Mouse (Mus musculus): ENCODE data around the gene Adgre5. TPM values are rescaled to one million over a fixed set of nuclear protein-coding genes. Genes with fewer than 3 reads are reported as not detected.

The Adgre5 gene
- total and polyA plus RNA-seq, 3 experiments = 0.54 to 23.6 (median 3.7) TPM

GRCm38 (mm10) chr8:83714676-83715030 is 26.5 kb downstream of the Adgre5 start:
- dilution Hi-C loops (cut with MboI; ENCODE audit: extremely low pct_ligation_motif_present, extremely low pct_unique_long_range_greater_than_20kb, low sequenced_read_pairs) = no loop called here
- Histone ChIP-seq H3K36me3 (replicated peaks in 1 of 2; ENCODE audit: control insufficient read depth in 1 of 2, insufficient read depth in 1 of 2, low read length in 1 of 2) (peaks cover 7 to 22% of the 10 kb centered on the region in 2 experiments), H3K27me3 (replicated peaks) (no peaks in the 10 kb centered on the region), H3K27ac (ENCODE audit: insufficient read depth, low read depth) (no peak overlapping the region), H3K9me3 (replicated peaks; ENCODE audit: low read length) (no peaks in the 10 kb centered on the region), H3K4me2 (ENCODE audit: insufficient read depth, low read depth, poor library complexity, severe bottlenecking) (0 out of 2 replicates have a peak overlapping the region, but pooled peaks have one; percentile 3), H3K9ac (ENCODE audit: insufficient read depth, low read depth) (no peak overlapping the region), H3K79me2 (replicated peaks; ENCODE audit: control insufficient read depth, extremely low read depth, insufficient read depth, poor library complexity, severe bottlenecking) (peaks cover 43% of the 10 kb centered on the region), H3K4me1 (ENCODE audit: control insufficient read depth in 1 of 2, insufficient read depth in 2 of 2) (peaks cover 10 to 32% of the 10 kb centered on the region in 2 experiments), H3K4me3 (replicated peaks in 1 of 3; ENCODE audit: low read depth in 2 of 3, low read length in 2 of 3, poor library complexity in 1 of 3) (peak overlapping the region in 1 of 3 experiments; percentile 66)
- DNase-seq (ENCODE audit: extremely low read depth) = no peak
- TF ChIP-seq POLR2AphosphoS2 (IDR thresholded peaks at IDR 0.05; ENCODE audit: low read depth, low read length) = no peak
- no peak for TF ChIP-seq RAD21 (IDR thresholded peaks at IDR 0.05; ENCODE audit: low read depth, low read length)
- TF ChIP-seq POLR2A (IDR thresholded peaks at IDR 0.05; ENCODE audit: low read depth, low read length) = no peak
- TF ChIP-seq USF2 (conservative IDR thresholded peaks at IDR 0.05; ENCODE audit: low read depth, low read length) = no peak
- TF ChIP-seq CHD1 (IDR thresholded peaks at IDR 0.05; ENCODE audit: low read depth, low read length) = no peak
- no peak for TF ChIP-seq UBTF (IDR thresholded peaks at IDR 0.05; ENCODE audit: low read depth, low read length)
- TF ChIP-seq JUND (conservative IDR thresholded peaks at IDR 0.05; ENCODE audit: low read depth, low read length) = no peak
- TF ChIP-seq MAX (IDR thresholded peaks at IDR 0.05; ENCODE audit: low read length) = peak; percentile 37; the same call in 1 of the 2 replicates
- in situ Hi-C loops (cut with MboI; ENCODE audit: low pct_ligation_motif_present, low pct_unique_long_range_greater_than_20kb, low sequenced_read_pairs) = no loop called here

GRCm38 (mm10) chr8:83707554-83707953 is 33.6 kb downstream of the Adgre5 start:
- Histone ChIP-seq H3K27ac (ENCODE audit: insufficient read depth, low read depth) (no peak overlapping the region), H3K9me3 (replicated peaks; ENCODE audit: low read length) (no peaks in the 10 kb centered on the region), H3K79me2 (replicated peaks; ENCODE audit: control insufficient read depth, extremely low read depth, insufficient read depth, poor library complexity, severe bottlenecking) (no peaks in the 10 kb centered on the region), H3K27me3 (replicated peaks) (no peaks in the 10 kb centered on the region), H3K4me2 (ENCODE audit: insufficient read depth, low read depth, poor library complexity, severe bottlenecking) (no peak overlapping the region), H3K4me1 (ENCODE audit: control insufficient read depth in 1 of 2, insufficient read depth in 2 of 2) (no peaks in the 10 kb centered on the region), H3K4me3 (replicated peaks in 1 of 3; ENCODE audit: low read depth in 2 of 3, low read length in 2 of 3, poor library complexity in 1 of 3) (no peak overlapping the region), H3K9ac (ENCODE audit: insufficient read depth, low read depth) (no peak overlapping the region), H3K36me3 (replicated peaks in 1 of 2; ENCODE audit: control insufficient read depth in 1 of 2, insufficient read depth in 1 of 2, low read length in 1 of 2) (no peaks in the 10 kb centered on the region)
- dilution Hi-C loops (cut with MboI; ENCODE audit: extremely low pct_ligation_motif_present, extremely low pct_unique_long_range_greater_than_20kb, low sequenced_read_pairs) = no loop called here
- in situ Hi-C loops (cut with MboI; ENCODE audit: low pct_ligation_motif_present, low pct_unique_long_range_greater_than_20kb, low sequenced_read_pairs) = no loop called here
- DNase-seq (ENCODE audit: extremely low read depth) = no peak
- no peak for TF ChIP-seq MAX (IDR thresholded peaks at IDR 0.05; ENCODE audit: low read length)
- no peak for TF ChIP-seq TCF12 (IDR thresholded peaks at IDR 0.05; ENCODE audit: low read depth, low read length)
- TF ChIP-seq CHD2 (IDR thresholded peaks at IDR 0.05; ENCODE audit: low read length) = no peak
- no peak for TF ChIP-seq USF2 (conservative IDR thresholded peaks at IDR 0.05; ENCODE audit: low read depth, low read length)
- TF ChIP-seq JUND (conservative IDR thresholded peaks at IDR 0.05; ENCODE audit: low read depth, low read length) = no peak
- no peak for TF ChIP-seq MYC (IDR thresholded peaks at IDR 0.05; ENCODE audit: low read depth, low read length)
- TF ChIP-seq RAD21 (IDR thresholded peaks at IDR 0.05; ENCODE audit: low read depth, low read length) = no peak

GRCm38 (mm10) chr8:83706411-83706810 is 34.7 kb downstream of the Adgre5 start:
- no peak for DNase-seq (ENCODE audit: extremely low read depth)
- no peak for TF ChIP-seq IRF4 (IDR thresholded peaks at IDR 0.05; ENCODE audit: low read depth, low read length)
- TF ChIP-seq USF1 (IDR thresholded peaks at IDR 0.05; ENCODE audit: low read depth, low read length) = no peak
- TF ChIP-seq MXI1 (IDR thresholded peaks at IDR 0.05; ENCODE audit: low read depth, low read length) = no peak
- TF ChIP-seq SIN3A (IDR thresholded peaks at IDR 0.05; ENCODE audit: low read length) = no peak
- TF ChIP-seq BHLHE40 (IDR thresholded peaks at IDR 0.05; ENCODE audit: low read depth, low read length) = no peak
- TF ChIP-seq JUN (IDR thresholded peaks at IDR 0.05; ENCODE audit: insufficient read depth, low read depth, low read length) = no peak
- no peak for TF ChIP-seq POLR2AphosphoS2 (IDR thresholded peaks at IDR 0.05; ENCODE audit: low read depth, low read length)
- no peak for TF ChIP-seq MAFK (IDR thresholded peaks at IDR 0.05; ENCODE audit: insufficient replicate concordance, low read length)
- TF ChIP-seq CHD1 (IDR thresholded peaks at IDR 0.05; ENCODE audit: low read depth, low read length) = no peak
- no peak for TF ChIP-seq NRF1 (IDR thresholded peaks at IDR 0.05; ENCODE audit: low read depth, low read length)
- TF ChIP-seq RAD21 (IDR thresholded peaks at IDR 0.05; ENCODE audit: low read depth, low read length) = no peak
- TF ChIP-seq JUND (conservative IDR thresholded peaks at IDR 0.05; ENCODE audit: low read depth, low read length) = no peak
- TF ChIP-seq KAT2A (IDR thresholded peaks at IDR 0.05; ENCODE audit: insufficient replicate concordance, low read length) = no peak
- no peak overlapping the region for H3K9ac ChIP-seq (ENCODE audit: insufficient read depth, low read depth)
- H3K27me3 ChIP-seq (replicated peaks) = no peaks in the 10 kb centered on the region
- no peaks in the 10 kb centered on the region for H3K79me2 ChIP-seq (replicated peaks; ENCODE audit: control insufficient read depth, extremely low read depth, insufficient read depth, poor library complexity, severe bottlenecking)
- dilution Hi-C loops (cut with MboI; ENCODE audit: extremely low pct_ligation_motif_present, extremely low pct_unique_long_range_greater_than_20kb, low sequenced_read_pairs) = no loop called here
- H3K27ac ChIP-seq (ENCODE audit: insufficient read depth, low read depth) = no peak overlapping the region
- H3K36me3 ChIP-seq (replicated peaks in 1 of 2; ENCODE audit: control insufficient read depth in 1 of 2, insufficient read depth in 1 of 2, low read length in 1 of 2) = no peaks in the 10 kb centered on the region
- H3K9me3 ChIP-seq (replicated peaks; ENCODE audit: low read length) = peaks cover 4% of the 10 kb centered on the region
- H3K4me1 ChIP-seq (ENCODE audit: control insufficient read depth in 1 of 2, insufficient read depth in 2 of 2) = no peaks in the 10 kb centered on the region
- H3K4me3 ChIP-seq (replicated peaks in 1 of 3; ENCODE audit: low read depth in 2 of 3, low read length in 2 of 3, poor library complexity in 1 of 3) = no peak overlapping the region
- in situ Hi-C loops (cut with MboI; ENCODE audit: low pct_ligation_motif_present, low pct_unique_long_range_greater_than_20kb, low sequenced_read_pairs) = no loop called here
- H3K4me2 ChIP-seq (ENCODE audit: insufficient read depth, low read depth, poor library complexity, severe bottlenecking) = no peak overlapping the region
